Mouse (Mus musculus) kidney, postnatal 0 days (tissue): ENCODE results near the gene Csnk1g2. TPM values are rescaled to one million over a fixed set of nuclear protein-coding genes. Genes with fewer than 3 reads are reported as not detected.

Source experiments
- ATAC-seq: fragments of 200-750 bp; cut with Nextera tagmentation; replicated peaks from 2 replicates; pipeline ENCODE4 v1.8.0; 2017; ENCODE audit warnings: low read depth, moderate number of reproducible peaks, moderate TSS enrichment, moderate library complexity; ENCODE audit not compliant: low FRiP score
- DNase-seq: peaks from one replicate; pipeline ENCODE4 v3.0.0-alpha.2; 2016; ENCODE audit warnings: low spot score
- H3K27ac ChIP-seq: fragments of 300-500 bp; sonication (generic); 2 replicates; pipeline ENCODE4 v1.5.1; 2014; ENCODE audit warnings: mild to moderate bottlenecking
- H3K27me3 ChIP-seq: fragments of 300-500 bp; sonication (generic); 2 replicates; pipeline ENCODE4 v1.6.1; 2014; ENCODE audit warnings: low read length, mixed read lengths; ENCODE audit not compliant: insufficient read depth
- H3K36me3 ChIP-seq: fragments of 300-500 bp; sonication (generic); 2 replicates; pipeline ENCODE4 v1.6.1; 2014; ENCODE audit warnings: low read length, mixed read lengths; ENCODE audit not compliant: insufficient read depth
- H3K4me1 ChIP-seq: fragments of 300-500 bp; sonication (generic); replicated peaks from 2 replicates; pipeline ENCODE4 v1.6.1; 2014; ENCODE audit warnings: antibody characterized with exemption, low read length, mixed read lengths; ENCODE audit not compliant: insufficient read depth
- H3K4me2 ChIP-seq: fragments of 300-500 bp; sonication (generic); 2 replicates; pipeline ENCODE4 v1.6.1; 2014; ENCODE audit warnings: mild to moderate bottlenecking, low read length, moderate library complexity, mixed read lengths
- H3K4me3 ChIP-seq: fragments of 300-500 bp; sonication (generic); replicated peaks from 2 replicates; pipeline ENCODE4 v1.5.1; 2014; ENCODE audit warnings: low read depth, low read length
- H3K9ac ChIP-seq: fragments of 300-500 bp; sonication (generic); 2 replicates; pipeline ENCODE4 v1.6.1; 2014; ENCODE audit warnings: low read depth, low read length
- H3K9me3 ChIP-seq: fragments of 300-500 bp; sonication (generic); replicated peaks from 2 replicates; pipeline ENCODE4 v1.6.1; 2016; ENCODE audit warnings: low read length, inconsistent platforms, mixed read lengths
- CTCF ChIP-seq: IDR thresholded peaks from 2 replicates; pipeline ENCODE4 v1.5.1; 2016; ENCODE audit warnings: antibody characterized with exemption, low read depth, mild to moderate bottlenecking, moderate library complexity
- WGBS: fragments of 180-500 bp; shearing (Covaris S2); extraction: QIAGEN DNeasy Blood & Tissue Kit; methylation state at CpG from one replicate; pipeline ENCODE4 v1.1.7; 2014; 5-methylcytosine and 5-hydroxymethylcytosine counted together
- polyA plus RNA-seq: library from polyadenylated mRNA; unstranded; fragments of >200 nt; fragmentation: Nextera tagmentation; extraction: Ambion mirVana; gene quantifications from 2 replicates; pipeline ENCODE4 v1.2.1, GENCODE M21; 2015

Csnk1g2 gene
- polyA plus RNA-seq, 1 experiment from 2014 or later: 137 TPM

DNA sequence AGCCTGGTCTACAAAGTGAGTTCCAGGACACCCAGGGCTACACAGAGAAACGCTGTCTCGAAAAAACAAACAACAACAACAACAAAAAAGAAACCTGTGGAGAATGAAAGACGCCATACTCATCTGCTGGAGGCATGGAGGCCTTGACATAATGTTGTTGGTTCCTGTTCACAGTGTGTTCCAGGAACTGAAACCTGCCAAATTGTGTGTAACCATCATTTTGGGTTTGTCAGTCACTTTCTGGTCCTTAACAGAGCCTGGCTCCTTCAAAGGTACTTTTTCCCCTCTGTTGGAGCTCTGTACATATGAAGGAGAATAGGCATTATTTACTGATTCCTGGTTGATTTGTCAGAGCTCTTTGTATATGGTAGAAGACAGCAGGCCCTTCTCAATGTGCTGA, 10.7 kb upstream of the Csnk1g2 start:
- ATAC-seq (no peak), DNase-seq (no peak)
- Histone ChIP-seq H3K27me3 (no peaks in the 10 kb centered on the region), H3K4me2 (no peak overlapping the region), H3K4me3 (no peak overlapping the region), H3K36me3 (peaks cover 51% of the 10 kb centered on the region), H3K9ac (no peak overlapping the region), H3K27ac (no peak overlapping the region), H3K9me3 (no peaks in the 10 kb centered on the region), H3K4me1 (no peaks in the 10 kb centered on the region)
- 88% methylated on average over 3 of the region's 3 CpGs for WGBS
- TF ChIP-seq CTCF: no peak

- H3K9me3 ChIP-seq: no peaks in the 10 kb centered on the region
- no peak overlapping the region for H3K4me2 ChIP-seq
- whole genome bisulfite sequencing: 74% methylated on average over 3 of the region's 3 CpGs
- TF ChIP-seq CTCF: no peak
- no peak for DNase-seq
- H3K27ac ChIP-seq: no peak overlapping the region
- no peak for ATAC-seq
- no peak overlapping the region for H3K4me3 ChIP-seq
- peaks cover 36% of the 10 kb centered on the region for H3K36me3 ChIP-seq
- no peaks in the 10 kb centered on the region for H3K4me1 ChIP-seq
- H3K9ac ChIP-seq: no peak overlapping the region
- H3K27me3 ChIP-seq: no peaks in the 10 kb centered on the region
Observed at GRCm38 (mm10) chr10:80613821-80614220, 8.8 kb upstream of the Csnk1g2 start.

GRCm38 (mm10) chr10:80614351-80614750, 8.3 kb upstream of the Csnk1g2 start:
- WGBS: 88% methylated on average over 6 of the region's 6 CpGs
- Histone ChIP-seq H3K4me1 (no peaks in the 10 kb centered on the region), H3K27ac (no peak overlapping the region), H3K27me3 (no peaks in the 10 kb centered on the region), H3K36me3 (peaks cover 32% of the 10 kb centered on the region; the same call in 1 of the 2 replicates), H3K4me3 (no peak overlapping the region), H3K9ac (no peak overlapping the region), H3K4me2 (no peak overlapping the region), H3K9me3 (no peaks in the 10 kb centered on the region)
- ATAC-seq (no peak), DNase-seq (no peak)
- no peak for TF ChIP-seq CTCF

GRCm38 (mm10) chr10:80618181-80618580, 4.5 kb upstream of the Csnk1g2 start:
- peak; percentile 53 for DNase-seq
- WGBS: 53% methylated on average over 9 of the region's 9 CpGs

DNA sequence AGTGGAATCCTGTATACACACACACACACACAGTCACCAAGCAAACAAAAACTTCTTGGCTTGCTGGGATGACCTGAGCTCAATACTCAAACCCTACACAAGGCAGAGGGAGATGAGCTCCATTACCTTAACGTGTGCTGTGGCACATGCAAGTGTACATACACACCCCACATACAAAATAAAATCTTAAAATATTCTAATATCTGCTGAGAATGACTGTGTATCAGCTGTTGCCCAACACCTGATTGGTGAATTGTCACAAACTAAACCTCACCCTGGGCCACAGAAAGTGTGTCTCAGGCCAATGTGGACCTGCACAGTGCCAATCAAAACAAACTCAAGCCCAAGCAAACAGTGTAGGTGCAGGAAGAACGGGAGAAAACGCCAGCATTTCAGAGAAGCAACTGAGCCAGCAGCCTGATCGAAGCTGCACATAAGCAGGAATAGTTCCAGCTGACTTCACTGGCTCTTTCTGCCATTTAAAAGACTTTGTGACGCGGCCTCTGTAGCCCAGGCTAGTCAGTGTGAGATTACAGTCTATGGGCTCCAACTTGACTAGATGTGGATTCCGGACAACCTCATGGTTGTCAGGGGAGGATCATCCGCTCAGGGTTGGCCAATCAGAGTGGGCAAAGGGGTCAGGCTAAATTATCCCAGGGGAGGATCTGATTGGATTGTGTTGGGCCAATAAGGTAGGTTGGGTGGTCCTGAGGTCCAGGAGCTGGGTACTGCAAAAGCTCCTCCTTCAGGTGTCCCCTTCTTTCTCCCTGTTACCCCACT, 3.0 kb upstream of the Csnk1g2 start:
- Histone ChIP-seq H3K9me3 (no peaks in the 10 kb centered on the region), H3K4me1 (peaks cover 9% of the 10 kb centered on the region), H3K27ac (no peak overlapping the region), H3K4me2 (no peak overlapping the region), H3K9ac (no peak overlapping the region), H3K36me3 (peaks cover 9% of the 10 kb centered on the region; the same call in 1 of the 2 replicates), H3K4me3 (no peak overlapping the region), H3K27me3 (no peaks in the 10 kb centered on the region)
- TF ChIP-seq CTCF: no peak
- 45% methylated on average over 8 of the region's 8 CpGs for WGBS
- no peak for ATAC-seq
- DNase-seq: no peak

More at GRCm38 (mm10) chr10:80618181-80618580, 4.5 kb upstream of the Csnk1g2 start:
- Histone ChIP-seq H3K9ac (no peak overlapping the region), H3K27ac (0 out of 2 replicates have a peak overlapping the region, but pooled peaks have one; percentile 11), H3K4me3 (no peak overlapping the region), H3K9me3 (no peaks in the 10 kb centered on the region), H3K4me1 (peaks cover 2% of the 10 kb centered on the region; the same call in 1 of the 2 replicates), H3K4me2 (no peak overlapping the region), H3K27me3 (no peaks in the 10 kb centered on the region), H3K36me3 (peaks cover 20% of the 10 kb centered on the region; the same call in 1 of the 2 replicates)
- no peak for TF ChIP-seq CTCF
- no peak for ATAC-seq

- TF ChIP-seq CTCF: no peak
- WGBS: 90% methylated on average over 9 of the region's 9 CpGs
- no peak for ATAC-seq
- H3K36me3 ChIP-seq: peaks cover 8% of the 10 kb centered on the region; the same call in 1 of the 2 replicates
- no peak for DNase-seq
- no peaks in the 10 kb centered on the region for H3K27me3 ChIP-seq
- H3K9ac ChIP-seq: no peak overlapping the region
- peaks cover 12% of the 10 kb centered on the region for H3K4me1 ChIP-seq
- H3K4me2 ChIP-seq: no peak overlapping the region
- no peaks in the 10 kb centered on the region for H3K9me3 ChIP-seq
- H3K4me3 ChIP-seq: no peak overlapping the region
- H3K27ac ChIP-seq: no peak overlapping the region
Observed at GRCm38 (mm10) chr10:80620365-80620764, 2.3 kb upstream of the Csnk1g2 start.
